Mouse (Mus musculus) T-helper 1 cell (primary cell): ENCODE results near the gene Rrp36.

ENCODE experiments used
- in situ Hi-C: fragments of 300-600 bp; cut with MboI, MseI; formaldehyde crosslinking; loops from one replicate; pipeline ENCODE4 v1.15.1; 2025; ENCODE audit warnings: high pct_unique_total_duplicates

The Rrp36 gene

DNA sequence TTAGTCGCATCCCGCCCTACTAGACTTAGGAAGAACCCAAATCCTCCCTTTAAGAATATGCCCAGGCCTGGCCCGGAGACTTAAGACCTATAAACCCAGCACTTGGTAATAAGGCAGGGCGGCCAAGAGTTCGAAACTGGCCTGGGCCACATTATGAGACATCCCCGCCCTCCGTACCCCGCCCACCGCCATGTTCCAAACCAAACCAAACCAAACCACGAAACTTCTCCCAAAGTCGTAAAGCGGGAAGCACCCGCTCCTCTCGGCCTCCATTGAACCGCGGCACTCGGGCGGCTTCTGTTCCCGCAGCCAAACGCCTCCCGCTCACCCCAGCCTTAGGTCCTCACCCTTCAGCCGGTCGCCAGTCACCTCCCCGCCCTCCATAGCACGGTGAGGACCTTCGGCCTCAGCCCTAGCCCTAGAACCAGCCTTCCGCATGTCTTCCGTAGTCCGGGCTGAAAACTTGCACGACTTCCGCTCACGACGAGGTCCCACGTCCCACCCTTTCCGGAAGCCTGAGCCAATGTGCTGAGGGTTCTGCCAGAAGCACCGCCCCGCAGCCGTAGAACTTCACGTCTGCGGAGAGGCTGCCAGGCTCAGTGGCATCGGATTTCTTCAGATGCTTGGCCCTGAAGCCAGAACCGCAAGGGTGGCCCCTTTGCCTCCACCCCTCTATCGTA is at the start of gene Rrp36:
Gene Rrp36 (minus strand): TSS at position 503 of the 680 bp plus-strand sequence.
- in situ Hi-C loops, result no loop called here

GRCm38 (mm10) chr17:46721077-46721476 is 46.9 kb upstream of the Rrp36 start:
- in situ Hi-C loops, result no loop called here

- in situ Hi-C loops, result loop anchor here (10.0 kb wide), 1 partner anchor 170 kb away; no protein-coding TSS in a partner anchor
Measured at GRCm38 (mm10) chr17:46714756-46715481, 40.8 kb upstream of the Rrp36 start.

GRCm38 (mm10) chr17:46713849-46714248 is 39.7 kb upstream of the Rrp36 start:
- in situ Hi-C loops, result loop anchor here (10.0 kb wide), 1 partner anchor 171 kb away; no protein-coding TSS in a partner anchor

DNA sequence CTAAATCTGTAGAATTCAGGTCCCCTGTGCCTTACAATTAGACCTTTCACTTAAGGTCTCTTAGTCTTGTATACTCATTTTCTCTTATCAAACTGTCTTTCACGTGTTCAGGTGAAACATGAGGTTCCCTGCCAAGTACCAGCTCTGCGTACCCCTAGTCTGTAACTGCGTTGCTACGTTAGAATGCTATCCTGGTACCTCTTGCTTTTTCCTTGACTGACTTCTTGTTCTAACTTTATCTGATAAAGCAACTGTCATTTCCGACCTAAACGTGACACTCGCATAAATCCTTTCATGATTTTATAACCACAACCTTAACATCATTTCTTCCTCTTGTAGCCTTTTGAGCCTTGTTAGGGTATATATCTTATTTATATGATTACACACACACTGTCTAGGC is 38.3 kb upstream of the Rrp36 start:
- in situ Hi-C loops, result loop anchor here (10.0 kb wide), 1 partner anchor 172 kb away; no protein-coding TSS in a partner anchor

DNA sequence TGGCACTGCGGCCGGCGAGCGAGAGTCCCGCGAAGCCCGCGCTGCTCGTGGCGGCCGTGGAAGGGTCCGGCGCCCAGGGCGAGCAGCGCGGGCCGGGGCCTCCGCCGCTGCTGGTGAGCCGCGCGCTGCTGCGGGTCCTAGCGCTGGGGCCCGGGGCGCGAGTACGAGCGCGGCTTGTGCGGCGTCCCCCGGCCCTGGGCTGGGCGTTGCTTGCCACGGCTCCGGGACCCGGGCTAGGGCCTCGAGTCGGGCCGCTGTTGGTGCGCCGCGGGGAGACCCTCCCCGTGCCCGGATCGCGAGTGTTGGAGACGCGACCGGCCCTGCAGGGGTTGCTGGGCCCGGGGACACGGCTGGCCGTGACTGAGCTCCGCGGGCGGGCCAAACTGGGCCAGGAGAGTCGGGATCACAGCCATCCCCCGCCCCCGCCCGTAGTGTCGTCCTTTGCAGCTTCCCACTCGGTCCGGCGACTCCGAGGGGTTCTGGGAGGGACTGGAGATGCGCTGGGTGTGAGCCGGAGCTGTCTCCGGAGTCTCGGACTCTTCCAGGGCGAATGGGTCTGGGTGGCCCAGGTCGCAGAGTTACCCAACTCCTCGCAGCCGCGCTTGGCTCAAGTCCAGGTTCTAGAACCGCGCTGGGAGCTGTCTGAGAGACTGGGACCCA is 37.6 kb upstream of the Rrp36 start:
- in situ Hi-C loops, result loop anchor here (10.0 kb wide), 1 partner anchor 173 kb away; no protein-coding TSS in a partner anchor

- in situ Hi-C loops, result loop anchor here (10.0 kb wide), 1 partner anchor 174 kb away; no protein-coding TSS in a partner anchor
Measured at GRCm38 (mm10) chr17:46710959-46711597, 36.9 kb upstream of the Rrp36 start, which contains the start of gene Pex6. Gene Pex6, plus strand, starts transcription at chr17:46711463.

DNA sequence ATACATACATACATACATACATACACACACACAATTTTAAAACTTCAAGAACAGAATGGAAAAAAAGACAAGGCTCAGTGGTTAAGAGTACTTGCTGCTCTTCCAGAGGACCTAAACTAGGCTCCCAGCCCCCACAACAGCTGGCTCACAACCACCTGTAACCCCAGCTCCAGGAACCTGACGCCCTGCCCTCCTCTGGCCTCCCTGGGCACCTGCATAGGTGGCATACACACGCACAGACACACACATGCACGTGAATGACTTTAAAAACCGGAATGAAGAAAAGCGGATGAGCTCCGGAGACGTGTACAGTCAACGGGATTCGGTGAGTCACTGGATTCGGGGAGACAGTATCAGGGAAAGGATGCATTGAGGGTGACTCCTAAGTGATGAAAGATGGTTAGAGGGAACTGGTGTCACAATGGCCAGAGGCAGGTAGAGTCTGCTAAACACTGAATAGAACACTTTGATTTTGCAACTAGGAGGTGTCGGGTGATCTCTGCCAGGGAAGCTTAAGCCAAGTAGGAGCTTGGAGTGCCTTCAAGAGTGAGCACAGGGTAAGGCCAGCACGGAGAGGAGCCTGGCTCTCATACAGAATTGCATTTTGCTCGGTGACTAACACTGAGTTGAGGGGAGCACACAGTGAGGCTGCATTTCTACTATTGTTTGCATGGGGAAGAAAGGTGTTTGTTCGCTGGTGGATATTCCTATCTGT is 32.4 kb upstream of the Rrp36 start:
- in situ Hi-C loops, result no loop called here

GRCm38 (mm10) chr17:46704887-46705835 is 31.0 kb upstream of the Rrp36 start, which contains the start of gene Ppp2r5d:
Gene Ppp2r5d, minus strand, starts transcription at chr17:46705111.
- in situ Hi-C loops, result no loop called here

DNA sequence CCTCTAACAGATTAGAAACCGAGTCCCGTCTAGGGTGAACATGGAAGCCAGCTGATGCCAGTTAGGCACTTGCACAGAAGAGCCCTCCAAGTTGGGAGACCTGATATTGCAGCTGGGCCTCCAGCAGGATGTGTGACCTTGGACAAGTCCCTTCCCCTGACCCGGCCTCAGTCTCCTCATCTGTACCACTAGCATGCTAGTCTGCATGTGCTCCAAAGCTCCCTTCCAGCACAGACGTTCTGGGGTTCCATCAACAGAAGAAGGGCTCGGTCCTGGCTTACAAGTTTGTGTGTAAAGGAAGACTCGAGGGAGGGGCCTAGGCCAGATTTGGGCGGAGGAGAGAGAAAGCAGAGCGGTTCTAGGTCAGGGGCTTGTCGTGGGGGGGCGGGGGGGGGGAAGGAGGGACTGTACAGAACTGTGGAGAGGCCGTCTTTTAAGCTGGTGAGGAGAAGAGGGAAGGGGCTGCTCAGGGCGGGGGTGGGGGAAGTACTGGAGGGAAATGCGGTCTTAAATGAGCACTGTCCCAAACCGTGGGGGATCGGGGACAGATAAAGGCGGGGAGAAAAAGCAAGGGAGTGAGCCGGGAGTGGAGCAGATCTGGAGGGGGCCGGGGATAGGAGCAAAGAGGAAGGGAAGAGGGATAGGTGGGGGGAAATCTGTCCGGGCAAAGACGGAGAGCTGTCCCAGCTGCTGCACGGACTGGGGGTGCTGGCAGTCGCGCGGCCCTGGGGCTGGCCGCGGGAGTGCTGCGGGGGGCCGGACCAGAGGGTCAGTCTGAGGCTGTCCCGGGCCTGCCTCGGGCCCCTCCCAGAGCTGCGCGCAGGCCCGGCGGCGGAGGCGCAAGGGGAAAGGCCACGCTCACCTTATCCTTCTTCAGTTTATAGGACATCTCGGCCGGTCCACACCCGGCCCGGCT is 30.1 kb upstream of the Rrp36 start:
- in situ Hi-C loops, result no loop called here

DNA sequence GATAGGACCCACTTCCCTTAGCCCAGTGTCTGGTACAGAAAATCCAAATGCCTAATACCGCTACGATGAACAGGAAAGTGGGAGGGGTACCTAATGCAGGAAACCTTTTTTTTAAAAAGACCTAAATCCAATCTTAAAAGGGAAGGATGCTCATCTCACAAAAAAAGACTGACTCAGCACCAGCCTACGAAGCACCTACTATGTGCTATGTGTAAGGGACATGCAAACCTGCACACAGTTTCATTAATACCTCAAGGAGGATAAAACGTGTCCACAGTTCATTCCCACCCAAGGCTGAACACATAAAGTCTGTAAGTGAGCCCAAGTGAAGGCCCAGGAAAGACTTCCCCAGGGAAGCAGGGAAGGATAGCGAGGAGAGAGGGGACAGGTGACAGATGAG is 28.4 kb upstream of the Rrp36 start:
- in situ Hi-C loops, result no loop called here

DNA sequence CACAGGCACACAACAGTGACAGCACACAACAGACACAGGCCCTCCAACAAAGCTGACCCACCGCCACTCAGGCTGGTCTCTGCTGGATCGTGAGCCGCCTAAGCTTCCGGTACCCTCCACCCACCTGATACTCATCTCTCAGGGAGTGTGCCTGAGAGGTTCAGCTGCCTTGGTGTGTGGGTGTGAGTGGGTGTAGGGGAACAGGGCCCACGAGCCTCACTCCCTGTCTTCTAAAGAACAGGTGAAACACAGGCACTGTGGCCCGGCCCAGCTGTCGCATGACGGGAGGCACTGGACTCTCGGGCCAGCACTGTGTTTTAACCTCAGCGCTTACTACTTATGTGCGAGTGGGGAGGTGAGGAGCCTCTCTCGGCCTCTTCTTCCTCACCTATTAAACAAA is 27.9 kb upstream of the Rrp36 start:
- in situ Hi-C loops, result no loop called here

GRCm38 (mm10) chr17:46701489-46701888 is 27.3 kb upstream of the Rrp36 start:
- in situ Hi-C loops, result no loop called here

DNA sequence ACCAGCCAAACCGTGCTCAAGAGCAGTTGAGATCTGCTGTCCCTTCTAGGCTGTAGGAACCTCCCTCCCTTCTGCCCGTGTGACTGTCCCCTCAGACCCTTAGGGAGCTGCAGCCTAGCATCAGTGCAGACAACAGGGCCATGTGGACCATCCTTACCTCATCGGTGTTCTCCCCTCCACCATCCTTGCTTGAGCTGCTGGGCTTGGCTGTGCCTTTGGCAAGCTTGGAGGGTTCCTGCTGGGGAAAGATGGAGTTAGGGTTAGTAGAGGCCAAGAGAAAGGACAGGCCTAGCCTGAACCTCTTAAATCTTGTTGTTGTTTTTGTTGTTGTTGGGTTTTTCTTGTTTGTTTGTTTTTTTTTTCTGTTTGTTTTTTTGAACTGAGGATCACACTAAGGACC is 25.8 kb upstream of the Rrp36 start:
- in situ Hi-C loops, result no loop called here

DNA sequence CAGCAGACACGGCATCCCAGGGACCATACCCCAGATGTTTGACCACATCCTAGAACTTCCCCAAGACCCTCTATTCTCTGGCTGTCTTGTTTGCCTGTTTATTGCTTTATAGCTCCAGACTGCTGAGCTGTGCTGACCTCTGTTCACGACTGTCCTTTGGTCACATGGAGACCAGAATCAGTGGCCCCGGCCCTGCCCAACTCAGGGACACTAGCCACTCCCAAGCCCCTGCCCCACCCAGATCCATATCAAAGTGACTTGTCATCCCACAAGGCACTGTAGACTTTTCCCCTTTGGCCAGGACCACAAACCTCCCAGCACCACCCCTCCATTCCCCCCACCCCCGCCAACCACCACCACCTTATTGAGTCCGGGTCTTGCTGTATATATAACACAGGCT is 25.1 kb upstream of the Rrp36 start:
- in situ Hi-C loops, result no loop called here

- in situ Hi-C loops, result no loop called here
Measured at GRCm38 (mm10) chr17:46698515-46698914, 24.4 kb upstream of the Rrp36 start.

DNA sequence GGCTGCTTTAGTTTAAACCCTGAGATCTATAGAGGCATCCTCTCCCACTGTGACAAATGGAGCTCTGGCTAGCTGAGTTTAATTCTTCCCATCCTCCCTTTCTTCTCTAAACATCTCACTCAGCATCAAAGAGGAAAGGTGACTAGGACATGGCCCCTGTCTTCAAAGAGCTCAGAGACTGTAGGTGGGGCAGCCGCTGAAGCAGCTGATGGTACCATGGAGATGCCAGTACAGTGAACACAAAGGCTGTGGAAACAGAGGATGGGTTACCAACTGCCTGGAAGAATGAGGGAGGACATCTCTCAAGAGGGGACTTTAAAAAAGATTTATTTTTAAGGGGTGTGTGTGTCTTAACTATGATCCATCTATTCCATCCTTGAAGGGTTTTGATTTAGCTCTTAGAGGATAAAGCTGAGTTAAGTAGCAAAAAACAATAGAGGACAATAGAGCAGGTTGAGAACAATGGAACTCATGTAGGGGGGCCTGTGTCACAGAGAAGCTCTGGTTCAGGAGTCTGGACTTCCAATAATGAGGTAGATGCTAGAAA is 20.4 kb upstream of the Rrp36 start:
- in situ Hi-C loops, result no loop called here

DNA sequence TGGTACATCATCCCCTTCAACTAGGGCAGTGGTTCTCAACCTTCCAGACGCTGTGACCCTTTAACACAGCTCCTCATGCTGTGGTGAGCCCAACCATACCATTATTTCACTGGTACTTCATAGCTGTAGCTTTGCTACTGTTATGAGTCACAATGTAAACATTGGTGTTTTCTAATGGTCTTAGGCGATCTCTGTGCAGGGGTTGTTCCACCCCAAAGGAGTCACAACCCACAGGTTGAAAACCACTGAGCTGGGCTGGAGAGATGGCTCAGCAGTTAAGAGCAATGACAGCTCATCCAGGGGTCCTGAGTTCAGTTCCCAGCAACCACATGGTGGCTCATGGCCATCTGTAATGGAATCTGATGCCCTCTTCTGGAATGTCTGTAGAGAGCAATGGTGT is 17.2 kb upstream of the Rrp36 start:
- in situ Hi-C loops, result no loop called here

GRCm38 (mm10) chr17:46690665-46691064 is 16.5 kb upstream of the Rrp36 start:
- in situ Hi-C loops, result no loop called here
